Mouse (Mus musculus): ENCODE measurements at regions not wholly inside any gene's neighbourhood (a gene's known extent, or its start where the extent isn't known, plus 50 kb on each side); places are given as distances from the start of the nearest gene placed in this dataset.

GRCm38 (mm10) chr15:93876335-93876734 is 280.6 kb upstream of the Prickle1 start:
- no peak for DNase-seq

- DNase-seq = no peak
These were observed 280.0 kb upstream of the Prickle1 start for GRCm38 (mm10) chr15:93875685-93876084.

GRCm38 (mm10) chr15:93874206-93874605 is 278.5 kb upstream of the Prickle1 start:
- DNase-seq = no peak

- DNase-seq = no peak
These were observed 261.7 kb upstream of the Prickle1 start for GRCm38 (mm10) chr15:93857336-93857901.

- no peak for DNase-seq
These were observed 257.5 kb upstream of the Prickle1 start for GRCm38 (mm10) chr15:93853221-93853620.

- DNase-seq = no peak
These were observed 256.4 kb upstream of the Prickle1 start for GRCm38 (mm10) chr15:93852126-93852525.

- DNase-seq = no peak
These were observed 254.7 kb upstream of the Prickle1 start for GRCm38 (mm10) chr15:93850388-93850787.

GRCm38 (mm10) chr15:93848830-93849229 is 253.1 kb upstream of the Prickle1 start:
- DNase-seq = no peak

GRCm38 (mm10) chr15:93846797-93847196 is 251.1 kb upstream of the Prickle1 start:
- DNase-seq = no peak

GRCm38 (mm10) chr15:93845801-93846200 is 250.1 kb upstream of the Prickle1 start:
- no peak for DNase-seq

- no peak for DNase-seq
These were observed 237.3 kb upstream of the Prickle1 start for GRCm38 (mm10) chr15:93832956-93833355.

- peak in 1 of 2 experiments; percentile 8 for DNase-seq
These were observed 236.8 kb upstream of the Prickle1 start for GRCm38 (mm10) chr15:93832431-93832936.

GRCm38 (mm10) chr15:93831148-93831547 is 235.5 kb upstream of the Prickle1 start:
- DNase-seq = no peak

GRCm38 (mm10) chr15:93824729-93825694 is 229.3 kb upstream of the Prickle1 start:
- DNase-seq = peak; percentile 23 to 26

GRCm38 (mm10) chr15:93821236-93821635 is 225.5 kb upstream of the Prickle1 start:
- DNase-seq = peak; percentile 28 to 50

GRCm38 (mm10) chr15:93812011-93812410 is 216.3 kb upstream of the Prickle1 start:
- DNase-seq = no peak

GRCm38 (mm10) chr15:93807993-93808392 is 212.3 kb upstream of the Prickle1 start:
- DNase-seq = no peak

GRCm38 (mm10) chr15:93807505-93807904 is 211.8 kb upstream of the Prickle1 start:
- DNase-seq = no peak

GRCm38 (mm10) chr15:93804703-93805102 is 209.0 kb upstream of the Prickle1 start:
- no peak for DNase-seq

- no peak for DNase-seq
These were observed 194.8 kb upstream of the Prickle1 start for GRCm38 (mm10) chr15:93790531-93790930.

GRCm38 (mm10) chr15:93789762-93790161 is 194.1 kb upstream of the Prickle1 start:
- DNase-seq = no peak

GRCm38 (mm10) chr15:93787361-93787760 is 191.7 kb upstream of the Prickle1 start:
- no peak for DNase-seq

GRCm38 (mm10) chr15:93785846-93786412 is 190.2 kb upstream of the Prickle1 start:
- no peak for DNase-seq

All from kidney, postnatal 36 days (tissue).